Mouse (Mus musculus) midbrain, embryonic 13.5 days (tissue): ENCODE measurements around the gene Mgat4b. TPM values are rescaled to one million over a fixed set of nuclear protein-coding genes. Genes with fewer than 3 reads are reported as not detected.

ENCODE experiments used
- ATAC-seq: fragments of 200-750 bp; cut with Nextera tagmentation; 2 replicates; pipeline ENCODE4 v1.8.0; 2017; ENCODE audit warnings: mild to moderate bottlenecking, moderate TSS enrichment, moderate library complexity
- H3K27ac ChIP-seq: fragments of 300-500 bp; sonication (generic); 2 replicates; pipeline ENCODE4 v1.5.1; 2015; ENCODE audit warnings: inconsistent platforms, mild to moderate bottlenecking, moderate library complexity
- H3K27me3 ChIP-seq: fragments of 300-500 bp; sonication (generic); 2 replicates; pipeline ENCODE4 v1.6.1; 2015; ENCODE audit warnings: mild to moderate bottlenecking, inconsistent platforms
- H3K36me3 ChIP-seq: fragments of 300-500 bp; sonication (generic); 2 replicates; pipeline ENCODE4 v1.6.1; 2015; ENCODE audit warnings: mild to moderate bottlenecking, inconsistent platforms
- H3K4me1 ChIP-seq: fragments of 300-500 bp; sonication (generic); replicated peaks from 2 replicates; pipeline ENCODE4 v1.6.1; 2015; ENCODE audit warnings: inconsistent platforms
- H3K4me2 ChIP-seq: fragments of 300-500 bp; sonication (generic); replicated peaks from 2 replicates; pipeline ENCODE4 v1.6.1; 2015; ENCODE audit warnings: moderate library complexity, mild to moderate bottlenecking, inconsistent platforms
- H3K4me3 ChIP-seq: fragments of 300-500 bp; sonication (generic); replicated peaks from 2 replicates; pipeline ENCODE4 v1.5.1; 2015; ENCODE audit warnings: mild to moderate bottlenecking, inconsistent platforms
- H3K9ac ChIP-seq: fragments of 300-500 bp; sonication (generic); replicated peaks from 2 replicates; pipeline ENCODE4 v1.6.1; 2015; ENCODE audit warnings: mild to moderate bottlenecking, inconsistent platforms
- H3K9me3 ChIP-seq: fragments of 300-500 bp; sonication (generic); 2 replicates; pipeline ENCODE4 v1.6.1; 2016; ENCODE audit warnings: mild to moderate bottlenecking, inconsistent platforms
- WGBS: fragments of 180-500 bp; shearing (Covaris S2); methylation state at CpG from one replicate; pipeline ENCODE4 v1.1.7; 2015; 5-methylcytosine and 5-hydroxymethylcytosine counted together
- polyA plus RNA-seq: library from polyadenylated mRNA; unstranded; fragments of >200 nt; fragmentation: Nextera tagmentation; extraction: Ambion mirVana; gene quantifications from 2 replicates; pipeline ENCODE4 v1.2.1, GENCODE M21; 2015

The Mgat4b gene
- polyA plus RNA-seq, 1 experiment from 2014 or later, result 30.1 TPM

DNA sequence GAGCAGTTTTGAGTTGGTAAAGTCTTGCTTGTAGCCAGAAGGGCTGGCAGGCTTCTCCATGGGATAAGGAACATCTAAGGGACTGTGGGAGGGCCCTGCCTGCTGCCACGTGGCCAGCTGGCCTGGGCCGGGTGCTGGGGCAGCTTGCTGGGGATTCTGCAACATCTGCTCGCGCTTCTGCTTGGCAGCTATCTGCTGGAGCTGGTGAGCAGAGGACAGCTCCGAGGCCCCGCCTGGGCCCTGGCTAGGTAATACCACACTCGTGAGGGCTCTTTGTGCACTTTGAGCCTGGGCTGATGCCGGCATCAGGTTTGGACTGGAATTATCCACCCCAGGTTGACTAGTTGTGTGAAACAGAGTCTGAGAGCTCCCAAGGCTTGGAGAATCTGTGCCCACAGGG, 55.2 kb downstream of the Mgat4b start:
- no peak overlapping the region for H3K4me3 ChIP-seq
- H3K36me3 ChIP-seq, result peaks cover 66% of the 10 kb centered on the region
- H3K4me1 ChIP-seq, result no peaks in the 10 kb centered on the region
- no peak overlapping the region for H3K9ac ChIP-seq
- no peaks in the 10 kb centered on the region for H3K27me3 ChIP-seq
- no peak overlapping the region for H3K27ac ChIP-seq
- H3K9me3 ChIP-seq, result no peaks in the 10 kb centered on the region
- H3K4me2 ChIP-seq, result no peak overlapping the region
- ATAC-seq, result no peak
- WGBS, result 88% methylated on average over 8 of the region's 8 CpGs

DNA sequence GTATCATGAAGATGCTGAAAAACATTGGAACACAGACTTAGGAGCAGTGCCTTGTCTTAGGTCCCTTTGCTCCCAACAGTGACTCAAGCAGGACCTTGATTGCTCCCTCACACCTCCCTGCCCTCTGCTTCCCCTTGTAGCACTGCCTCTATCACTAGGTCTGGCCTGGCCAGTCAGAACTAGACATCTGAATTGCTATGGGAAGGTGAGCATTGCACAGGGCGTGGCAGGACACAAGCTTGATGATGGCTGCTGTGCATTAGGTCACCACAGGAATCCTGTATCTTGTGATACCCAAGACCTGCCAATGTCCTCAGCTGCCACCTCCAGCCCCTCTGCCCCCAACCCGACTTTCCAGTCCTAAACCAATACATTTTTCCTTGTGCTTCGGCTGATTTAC, 56.3 kb downstream of the Mgat4b start:
- Histone ChIP-seq H3K4me2 (no peak overlapping the region), H3K36me3 (peaks cover 55% of the 10 kb centered on the region), H3K4me3 (no peak overlapping the region), H3K9me3 (no peaks in the 10 kb centered on the region), H3K4me1 (no peaks in the 10 kb centered on the region), H3K27me3 (no peaks in the 10 kb centered on the region), H3K9ac (no peak overlapping the region), H3K27ac (no peak overlapping the region)
- ATAC-seq, result no peak
- 87% methylated on average over 3 of the region's 3 CpGs for WGBS

DNA sequence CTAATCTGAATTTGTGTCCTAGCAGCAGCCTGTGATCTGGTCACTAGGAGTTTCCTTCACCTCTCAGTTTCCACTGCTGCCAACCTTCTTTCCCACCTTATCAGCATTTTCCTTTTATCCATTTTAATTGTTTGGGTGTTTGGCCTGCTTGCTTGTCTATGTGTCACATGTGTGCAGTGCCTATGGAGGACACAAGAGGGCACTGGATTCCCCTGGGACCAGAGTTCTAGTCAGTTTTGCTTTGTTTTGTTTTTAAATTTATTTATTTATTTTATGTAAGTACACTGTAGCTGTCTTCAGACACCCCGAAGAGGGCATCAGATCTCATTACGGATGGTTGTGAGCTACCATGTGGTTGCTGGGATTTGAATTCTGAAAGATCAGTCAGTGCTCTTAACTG, 58.5 kb downstream of the Mgat4b start:
- no peak overlapping the region for H3K9ac ChIP-seq
- H3K9me3 ChIP-seq, result no peaks in the 10 kb centered on the region
- H3K4me1 ChIP-seq, result 0 out of 2 replicates have a peak, but pooled peaks cover 3% of the 10 kb centered on the region
- no peaks in the 10 kb centered on the region for H3K27me3 ChIP-seq
- ATAC-seq, result no peak
- H3K4me2 ChIP-seq, result no peak overlapping the region
- no peak overlapping the region for H3K4me3 ChIP-seq
- peaks cover 36% of the 10 kb centered on the region for H3K36me3 ChIP-seq
- H3K27ac ChIP-seq, result no peak overlapping the region
- 84% methylated on average over 2 of the region's 2 CpGs for WGBS

DNA sequence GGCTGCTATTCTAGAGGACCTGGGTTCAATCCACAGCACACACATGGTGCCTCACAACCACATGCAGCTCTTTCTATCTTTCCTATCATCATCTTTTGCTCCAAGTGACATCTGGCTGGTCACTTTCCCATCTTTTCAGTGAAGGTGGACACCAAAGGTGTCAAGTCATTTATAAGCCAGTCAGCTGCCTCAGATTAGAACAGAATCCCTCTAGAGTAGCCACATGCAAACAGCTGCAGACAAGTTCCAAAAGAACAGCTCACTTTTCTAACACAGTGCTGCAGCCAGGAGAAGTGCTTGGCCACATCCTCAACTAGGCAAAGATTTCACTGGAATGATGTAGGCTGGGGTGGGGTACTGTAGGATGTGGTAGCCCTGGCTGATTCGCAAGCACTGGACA, 59.2 kb downstream of the Mgat4b start:
- Histone ChIP-seq H3K4me2 (no peak overlapping the region), H3K9me3 (no peaks in the 10 kb centered on the region), H3K4me1 (0 out of 2 replicates have a peak, but pooled peaks cover 3% of the 10 kb centered on the region), H3K36me3 (peaks cover 29% of the 10 kb centered on the region), H3K9ac (no peak overlapping the region), H3K27ac (no peak overlapping the region), H3K27me3 (no peaks in the 10 kb centered on the region), H3K4me3 (no peak overlapping the region)
- 96% methylated on average over 1 of the region's 1 CpGs for WGBS
- no peak for ATAC-seq

DNA sequence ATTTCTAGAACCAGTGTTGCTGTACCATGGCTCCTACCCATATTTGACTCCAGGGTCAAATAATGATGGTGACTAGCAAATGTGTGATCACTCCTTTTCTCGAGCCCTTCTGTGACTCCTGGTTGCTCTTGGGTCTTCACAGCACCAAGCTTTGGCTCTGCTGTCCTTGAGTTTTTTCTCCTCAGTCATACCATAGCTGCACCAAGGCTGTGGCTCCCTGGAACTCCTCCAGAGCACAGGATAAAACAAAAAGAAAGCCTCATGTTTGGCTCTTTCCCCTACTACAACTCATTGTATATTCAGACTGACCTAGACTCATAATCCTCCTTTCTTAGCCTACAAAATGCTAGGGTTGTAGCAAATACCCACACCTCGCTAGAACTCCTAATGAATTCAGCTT, 62.1 kb downstream of the Mgat4b start:
- Histone ChIP-seq H3K9ac (no peak overlapping the region), H3K27me3 (no peaks in the 10 kb centered on the region), H3K4me3 (no peak overlapping the region), H3K4me2 (no peak overlapping the region), H3K9me3 (no peaks in the 10 kb centered on the region), H3K36me3 (peaks cover 6% of the 10 kb centered on the region; the same call in 1 of the 2 replicates), H3K27ac (no peak overlapping the region), H3K4me1 (0 out of 2 replicates have a peak, but pooled peaks cover 3% of the 10 kb centered on the region)
- 75% methylated on average over 2 of the region's 2 CpGs for WGBS
- ATAC-seq, result no peak

GRCm38 (mm10) chr11:50275077-50275476, 64.4 kb downstream of the Mgat4b start:
- Histone ChIP-seq H3K4me2 (no peak overlapping the region), H3K4me3 (no peak overlapping the region), H3K4me1 (0 out of 2 replicates have a peak, but pooled peaks cover 3% of the 10 kb centered on the region), H3K36me3 (peaks cover 3% of the 10 kb centered on the region; the same call in 1 of the 2 replicates), H3K27ac (no peak overlapping the region), H3K27me3 (no peaks in the 10 kb centered on the region), H3K9ac (no peak overlapping the region), H3K9me3 (no peaks in the 10 kb centered on the region)
- ATAC-seq, result no peak
- WGBS, result 94% methylated on average over 2 of the region's 2 CpGs

DNA sequence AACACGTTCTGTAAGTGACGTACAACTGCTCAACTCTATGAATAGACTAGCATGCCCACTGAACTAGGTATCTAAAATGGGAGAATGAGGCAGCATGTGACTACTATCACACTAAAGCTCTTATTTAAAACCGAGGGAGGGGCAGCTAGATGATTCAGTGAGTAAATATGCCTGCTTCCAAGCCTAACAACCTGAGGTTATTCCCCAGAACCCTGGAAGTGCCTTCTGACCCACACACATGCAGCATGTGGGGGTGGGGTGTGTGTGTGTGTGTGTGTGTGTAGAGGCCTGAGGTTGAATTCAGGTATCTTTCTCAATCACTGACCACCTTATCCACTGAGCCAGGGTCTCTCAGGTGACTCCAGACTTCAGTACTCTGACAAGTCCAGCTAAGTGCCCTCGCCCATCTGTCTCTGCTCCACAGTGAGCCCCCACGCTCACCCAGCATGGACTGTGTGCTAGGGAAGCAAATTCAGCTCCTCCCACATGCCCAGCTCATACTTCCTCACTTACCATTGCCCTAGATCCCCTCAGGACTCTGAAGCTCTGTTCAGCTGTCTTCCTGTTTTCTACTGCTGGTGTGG, 65.0 kb downstream of the Mgat4b start:
- 0 out of 2 replicates have a peak, but pooled peaks cover 3% of the 10 kb centered on the region for H3K4me1 ChIP-seq

GRCm38 (mm10) chr11:50277025-50277424, 66.3 kb downstream of the Mgat4b start:
- H3K4me1 ChIP-seq, result 0 out of 2 replicates have a peak, but pooled peaks cover 3% of the 10 kb centered on the region
- H3K4me3 ChIP-seq, result no peak overlapping the region
- ATAC-seq, result no peak
- no peak overlapping the region for H3K27ac ChIP-seq
- H3K9me3 ChIP-seq, result no peaks in the 10 kb centered on the region
- H3K9ac ChIP-seq, result no peak overlapping the region
- H3K36me3 ChIP-seq, result peaks cover 10% of the 10 kb centered on the region
- no peaks in the 10 kb centered on the region for H3K27me3 ChIP-seq
- H3K4me2 ChIP-seq, result no peak overlapping the region

More for the DNA sequence above, 65.0 kb downstream of the Mgat4b start:
- ATAC-seq, result peak; percentile 27; the same call in 1 of the 2 replicates
- H3K9me3 ChIP-seq, result no peaks in the 10 kb centered on the region
- H3K27ac ChIP-seq, result no peak overlapping the region
- no peak overlapping the region for H3K4me2 ChIP-seq
- peaks cover 4% of the 10 kb centered on the region for H3K36me3 ChIP-seq
- H3K4me3 ChIP-seq, result no peak overlapping the region
- no peaks in the 10 kb centered on the region for H3K27me3 ChIP-seq
- 91% methylated on average over 5 of the region's 5 CpGs for WGBS
- no peak overlapping the region for H3K9ac ChIP-seq

GRCm38 (mm10) chr11:50277706-50278105, 67.0 kb downstream of the Mgat4b start:
- H3K9me3 ChIP-seq, result no peaks in the 10 kb centered on the region
- no peak for ATAC-seq
- 86% methylated on average over 6 of the region's 6 CpGs for WGBS
- H3K36me3 ChIP-seq, result peaks cover 10% of the 10 kb centered on the region
- 0 out of 2 replicates have a peak, but pooled peaks cover under 1% of the 10 kb centered on the region for H3K4me1 ChIP-seq
- no peaks in the 10 kb centered on the region for H3K27me3 ChIP-seq
- H3K27ac ChIP-seq, result no peak overlapping the region; the same call in 1 of the 2 replicates
- no peak overlapping the region for H3K4me3 ChIP-seq
- H3K4me2 ChIP-seq, result no peak overlapping the region
- H3K9ac ChIP-seq, result no peak overlapping the region

DNA sequence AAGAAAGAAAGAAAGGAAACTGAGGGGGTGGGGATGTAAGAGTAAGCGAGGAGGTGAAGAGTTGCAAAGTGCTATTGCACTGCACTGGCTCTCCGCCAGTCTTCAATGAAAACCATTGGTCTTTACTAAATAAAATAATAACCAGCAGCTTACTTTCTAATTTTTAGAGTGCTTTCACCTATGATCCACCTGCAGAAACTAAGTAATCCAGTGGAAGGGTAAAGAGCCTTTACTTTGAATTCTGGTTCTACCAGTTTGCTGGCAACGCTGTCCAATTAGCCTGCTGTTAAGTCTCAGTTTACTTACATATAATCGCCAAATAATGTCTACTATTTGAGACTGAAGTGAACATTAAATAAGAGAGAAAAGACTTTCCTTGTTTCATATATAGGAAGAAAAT, 68.3 kb downstream of the Mgat4b start:
- no peak overlapping the region for H3K27ac ChIP-seq
- no peak for ATAC-seq
- H3K9me3 ChIP-seq, result no peaks in the 10 kb centered on the region
- WGBS, result 97% methylated on average over 4 of the region's 4 CpGs
- H3K27me3 ChIP-seq, result no peaks in the 10 kb centered on the region
- no peak overlapping the region for H3K9ac ChIP-seq
- no peaks in the 10 kb centered on the region for H3K4me1 ChIP-seq
- no peak overlapping the region for H3K4me3 ChIP-seq
- peaks cover 10% of the 10 kb centered on the region for H3K36me3 ChIP-seq
- H3K4me2 ChIP-seq, result no peak overlapping the region

GRCm38 (mm10) chr11:50280053-50280452, 69.4 kb downstream of the Mgat4b start:
- Histone ChIP-seq H3K36me3 (peaks cover 10% of the 10 kb centered on the region), H3K9me3 (no peaks in the 10 kb centered on the region), H3K27me3 (no peaks in the 10 kb centered on the region), H3K4me1 (no peaks in the 10 kb centered on the region), H3K9ac (no peak overlapping the region), H3K4me3 (no peak overlapping the region), H3K4me2 (no peak overlapping the region), H3K27ac (no peak overlapping the region)
- ATAC-seq, result no peak
- WGBS, result 73% methylated on average over 1 of the region's 1 CpGs
